Mouse (Mus musculus): ENCODE measurements around the gene Proser2.
"Not testable (repeated sequence)": the region's sequence is repeated elsewhere in the genome, so short reads cannot be mapped to it uniquely, and the experiment has no call there.

Proser2 gene

DNA sequence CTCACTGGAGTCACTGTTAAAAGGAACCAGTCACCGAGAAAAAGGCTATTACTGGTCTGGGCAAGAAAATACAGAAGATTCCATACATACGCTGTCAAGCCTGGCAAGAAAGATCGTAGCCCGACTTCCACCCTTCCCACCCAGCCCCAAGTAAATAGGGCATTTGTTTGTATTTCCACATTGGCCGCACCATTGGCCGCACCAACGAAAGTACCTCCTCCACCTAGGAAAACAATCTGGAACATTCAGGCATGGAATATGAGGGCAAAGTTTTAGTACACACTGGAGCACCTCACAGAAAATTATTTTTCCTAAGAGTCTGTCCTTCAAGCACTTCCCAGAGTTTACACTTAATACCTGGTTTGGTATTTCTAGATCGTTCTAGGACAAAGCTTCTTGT is 1.1 kb downstream of the Proser2 start:
- DNase-seq (ENCODE audit: low read depth, low spot score) = no peak

- no peak for DNase-seq (ENCODE audit: low read depth, low spot score)
These were observed 1.7 kb downstream of the Proser2 start for GRCm38 (mm10) chr2:6128136-6128805.

- DNase-seq (ENCODE audit: low read depth, low spot score) = no peak
These were observed 7.0 kb downstream of the Proser2 start for GRCm38 (mm10) chr2:6123046-6123445.

DNA sequence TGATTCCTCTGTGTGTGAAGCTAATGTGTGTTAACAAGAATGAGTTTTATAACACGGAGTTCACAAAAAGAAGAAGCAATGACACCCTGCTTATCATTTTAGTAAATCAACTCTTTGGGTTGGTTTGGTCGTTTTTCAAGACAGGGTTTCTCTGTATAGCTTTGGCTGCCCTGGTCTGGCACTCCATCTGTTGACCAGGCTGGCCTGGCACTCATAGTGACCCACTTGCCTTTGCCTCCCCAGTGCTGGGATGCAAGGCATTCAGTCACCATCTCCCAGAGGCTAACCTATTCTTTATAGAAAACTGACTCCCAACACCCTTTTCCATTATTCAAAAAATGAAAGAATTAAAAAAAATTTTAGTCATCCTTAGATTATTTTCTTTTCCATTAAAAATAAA is 8.9 kb downstream of the Proser2 start:
- DNase-seq (ENCODE audit: low read depth, low spot score) = peak; percentile 84

DNA sequence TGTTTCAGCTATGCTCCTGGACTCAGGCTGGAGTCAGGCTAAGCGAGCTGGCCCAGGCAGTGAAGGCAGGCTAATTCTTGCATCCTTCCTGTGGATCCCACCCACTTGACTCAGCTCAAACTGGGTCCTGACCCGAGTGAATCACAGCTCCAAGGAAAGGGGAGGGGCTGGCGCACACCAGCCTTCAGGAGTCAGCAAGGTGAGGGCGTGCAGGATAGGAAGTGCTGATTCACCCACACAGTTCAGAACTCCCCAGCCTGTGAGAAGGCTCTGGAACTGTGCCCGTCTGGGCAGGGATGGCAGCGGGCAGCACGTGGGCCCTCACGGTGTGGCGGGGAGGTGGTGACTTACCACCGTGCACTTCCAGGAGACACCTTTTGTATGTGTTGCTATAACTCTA is 11.8 kb downstream of the Proser2 start:
- DNase-seq (ENCODE audit: low read depth, low spot score) = peak; percentile 73

DNA sequence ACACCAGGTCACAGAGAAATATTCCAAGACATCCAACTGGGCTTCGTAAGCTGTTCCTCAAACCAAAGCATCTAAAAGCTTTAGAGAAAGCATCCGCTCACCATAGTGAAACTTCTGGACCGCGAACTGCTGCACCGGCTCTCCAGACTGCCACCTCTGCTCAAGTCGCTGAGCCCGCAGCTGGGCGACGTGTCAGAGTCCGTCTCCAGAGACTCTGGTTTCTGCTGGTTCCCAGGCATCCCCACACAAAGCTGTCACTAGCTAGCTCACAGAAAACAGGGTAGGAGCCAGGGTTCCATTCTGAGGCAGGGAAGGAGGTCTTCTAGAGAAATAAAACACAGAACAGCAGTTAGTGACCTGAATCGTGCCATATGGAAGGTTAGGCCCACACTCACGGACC is 16.2 kb downstream of the Proser2 start:
- no peak for DNase-seq (ENCODE audit: low read depth, low spot score)

GRCm38 (mm10) chr2:6112619-6113018 is 17.4 kb downstream of the Proser2 start:
- DNase-seq (ENCODE audit: low read depth, low spot score) = no peak

DNA sequence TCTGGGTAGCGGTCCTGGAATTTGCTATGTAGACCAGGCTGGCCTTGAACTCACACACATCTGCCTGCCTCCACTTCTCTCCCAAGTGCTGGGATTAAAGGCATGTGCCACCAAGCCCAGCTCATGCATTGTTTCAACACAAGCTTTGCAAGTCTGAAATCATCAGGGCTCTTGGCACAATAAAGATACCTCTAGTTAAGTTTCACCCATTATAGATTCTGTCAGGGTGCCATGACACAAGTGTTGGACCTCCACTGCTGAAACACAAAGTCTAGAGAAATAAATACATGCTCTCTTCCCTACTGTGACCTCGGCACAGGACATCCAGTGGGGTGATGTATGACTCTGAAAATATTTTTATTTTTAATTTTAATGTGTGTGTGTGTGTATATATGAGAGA is 24.6 kb downstream of the Proser2 start:
- DNase-seq (ENCODE audit: low read depth, low spot score) = no peak

DNA sequence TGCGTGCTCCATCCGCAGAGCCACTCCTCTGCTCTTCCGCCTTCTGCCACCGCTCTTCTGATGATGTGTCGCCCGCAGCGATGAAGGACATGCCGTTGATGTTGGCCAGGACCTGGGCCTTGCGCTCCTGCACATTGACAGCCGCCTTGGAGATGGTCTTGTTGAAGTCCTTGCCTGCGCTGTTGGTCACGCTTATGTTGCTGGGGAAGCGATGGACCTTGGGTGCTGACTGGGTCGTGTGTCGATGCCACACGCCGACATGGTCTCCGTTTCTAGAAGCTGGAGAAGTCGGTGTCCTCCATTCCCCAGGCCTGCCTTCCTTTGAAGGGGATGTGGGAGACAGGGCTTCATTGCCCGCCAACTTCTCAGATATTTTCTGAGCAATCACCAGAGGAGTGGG is 29.3 kb downstream of the Proser2 start:
- no peak for DNase-seq (ENCODE audit: low read depth, low spot score)

DNA sequence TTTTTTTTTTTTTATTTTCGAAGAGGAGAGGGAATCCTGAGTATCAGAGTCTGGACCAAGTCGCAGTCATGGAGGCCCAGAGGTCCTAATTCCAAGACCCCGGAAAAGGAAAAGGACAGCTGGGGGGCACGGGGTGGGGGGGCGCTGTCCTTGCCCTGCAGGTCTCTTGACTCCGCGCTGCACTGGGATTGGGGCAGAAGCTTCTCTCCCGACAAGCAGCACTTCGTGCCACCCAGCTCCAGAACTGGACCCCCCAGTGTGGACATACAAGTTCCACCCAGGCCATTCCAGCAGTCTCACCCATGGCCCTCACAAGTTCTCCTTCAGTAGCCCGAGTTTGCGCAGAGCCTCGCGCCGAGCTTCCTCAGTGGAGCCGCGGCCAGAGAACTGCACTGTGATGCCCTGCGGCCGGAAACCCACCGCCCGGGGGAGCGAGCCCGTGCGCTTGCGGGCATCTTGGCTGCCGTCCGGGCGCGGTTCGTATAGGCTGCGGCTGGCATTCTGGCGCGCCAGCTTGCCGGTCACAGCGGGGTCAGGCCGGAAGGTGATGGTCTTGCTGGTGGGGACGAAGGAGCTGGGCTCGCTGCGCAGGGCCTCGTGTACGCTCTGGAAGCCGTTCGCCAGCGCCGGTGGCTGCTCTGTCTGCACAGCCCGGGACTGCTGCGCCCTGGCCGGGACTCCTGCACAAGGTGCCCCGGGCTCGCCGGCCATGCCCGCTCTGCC is 29.8 kb downstream of the Proser2 start:
- DNase-seq (ENCODE audit: low read depth, low spot score) = no peak

DNA sequence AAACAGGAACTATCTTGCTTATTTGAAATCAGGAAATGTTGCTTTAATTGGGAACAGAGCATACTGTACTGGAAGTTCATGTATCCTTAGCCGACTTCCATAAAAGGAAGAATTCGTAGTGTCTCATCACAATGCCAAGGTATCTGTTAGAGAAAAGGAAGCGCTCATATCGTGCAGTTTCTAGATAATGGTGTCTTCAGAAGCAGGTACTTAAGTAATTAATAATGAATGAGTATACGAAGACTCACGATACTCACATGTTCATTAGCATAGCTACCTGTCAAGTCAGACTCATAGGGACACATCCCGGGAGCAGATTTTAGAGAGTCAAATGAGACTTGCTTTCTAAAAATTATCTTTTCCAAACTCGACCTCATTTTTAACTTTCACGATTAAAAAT is 30.6 kb downstream of the Proser2 start:
- no peak for DNase-seq (ENCODE audit: low read depth, low spot score)

- DNase-seq (ENCODE audit: low read depth, low spot score) = no peak
These were observed 31.1 kb downstream of the Proser2 start for GRCm38 (mm10) chr2:6098924-6099323.

DNA sequence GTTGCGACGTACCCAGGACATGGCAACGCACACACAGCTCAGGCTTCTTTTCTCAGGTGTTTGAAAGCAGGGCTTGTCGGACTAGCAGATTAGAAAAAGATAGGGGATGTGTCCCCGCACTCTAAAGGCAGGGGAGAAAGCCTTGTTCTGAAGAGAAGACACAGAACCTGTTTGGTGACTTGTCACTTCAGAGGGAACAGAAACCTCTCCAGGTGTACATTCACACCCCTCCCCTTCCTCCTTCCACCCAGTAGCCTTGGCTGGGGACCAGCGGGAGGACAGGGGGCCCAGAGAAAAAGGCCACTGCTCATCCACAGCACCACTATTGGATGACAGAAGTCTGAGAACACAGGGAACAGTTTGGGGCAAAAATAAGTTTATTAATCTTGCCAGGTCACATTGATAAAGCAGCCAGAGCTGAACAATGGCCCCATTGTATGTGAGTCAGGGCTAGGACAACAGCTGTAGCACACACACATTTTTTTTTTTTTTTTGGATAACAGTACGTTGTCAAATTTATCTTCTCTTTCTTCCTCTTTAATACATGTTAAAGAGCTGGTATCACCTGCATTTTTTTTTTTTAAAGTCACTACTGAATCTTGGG is 32.8 kb downstream of the Proser2 start:
- no peak for DNase-seq (ENCODE audit: low read depth, low spot score)

DNA sequence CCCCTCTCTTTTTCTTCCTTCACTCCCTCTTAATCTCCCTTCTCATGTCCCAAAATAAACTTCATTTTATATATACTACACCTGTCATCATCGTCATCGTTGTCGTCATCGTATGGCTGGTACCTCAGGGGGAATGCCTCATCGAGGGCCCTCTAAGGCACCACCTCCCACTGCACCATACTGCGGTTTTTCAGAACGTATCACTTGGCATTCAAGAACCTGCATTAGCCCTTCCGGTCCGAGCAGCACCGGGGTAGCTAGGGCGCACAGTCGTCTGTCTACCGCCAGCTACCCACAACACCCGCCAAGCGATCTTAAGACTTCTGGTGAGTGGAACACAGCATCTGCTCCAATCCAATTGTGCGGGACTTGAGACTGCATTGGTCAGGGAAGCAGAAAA is 40.1 kb downstream of the Proser2 start:
- not testable (repeated sequence) for DNase-seq (ENCODE audit: low read depth, low spot score)

DNA sequence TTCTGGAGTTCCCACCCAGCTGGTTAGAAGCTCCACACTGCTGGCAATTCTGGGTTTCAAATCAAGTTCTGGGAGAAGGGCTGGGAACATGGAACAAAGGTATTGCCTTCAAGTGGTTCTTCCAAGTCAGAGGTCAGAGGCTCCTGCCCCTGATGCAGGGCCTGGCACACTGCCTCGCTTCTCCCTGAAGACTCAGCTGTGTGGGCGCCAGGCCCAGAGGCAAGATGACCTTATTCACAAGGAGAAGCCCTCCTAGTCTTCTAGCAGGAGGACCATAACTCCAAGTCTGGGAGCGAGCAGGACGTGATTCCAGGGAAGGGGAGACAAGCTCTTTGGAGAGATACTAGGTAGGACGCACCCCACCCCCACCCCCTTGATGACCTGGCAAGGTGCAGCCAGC is 42.9 kb downstream of the Proser2 start:
- DNase-seq (ENCODE audit: low read depth, low spot score) = no peak

DNA sequence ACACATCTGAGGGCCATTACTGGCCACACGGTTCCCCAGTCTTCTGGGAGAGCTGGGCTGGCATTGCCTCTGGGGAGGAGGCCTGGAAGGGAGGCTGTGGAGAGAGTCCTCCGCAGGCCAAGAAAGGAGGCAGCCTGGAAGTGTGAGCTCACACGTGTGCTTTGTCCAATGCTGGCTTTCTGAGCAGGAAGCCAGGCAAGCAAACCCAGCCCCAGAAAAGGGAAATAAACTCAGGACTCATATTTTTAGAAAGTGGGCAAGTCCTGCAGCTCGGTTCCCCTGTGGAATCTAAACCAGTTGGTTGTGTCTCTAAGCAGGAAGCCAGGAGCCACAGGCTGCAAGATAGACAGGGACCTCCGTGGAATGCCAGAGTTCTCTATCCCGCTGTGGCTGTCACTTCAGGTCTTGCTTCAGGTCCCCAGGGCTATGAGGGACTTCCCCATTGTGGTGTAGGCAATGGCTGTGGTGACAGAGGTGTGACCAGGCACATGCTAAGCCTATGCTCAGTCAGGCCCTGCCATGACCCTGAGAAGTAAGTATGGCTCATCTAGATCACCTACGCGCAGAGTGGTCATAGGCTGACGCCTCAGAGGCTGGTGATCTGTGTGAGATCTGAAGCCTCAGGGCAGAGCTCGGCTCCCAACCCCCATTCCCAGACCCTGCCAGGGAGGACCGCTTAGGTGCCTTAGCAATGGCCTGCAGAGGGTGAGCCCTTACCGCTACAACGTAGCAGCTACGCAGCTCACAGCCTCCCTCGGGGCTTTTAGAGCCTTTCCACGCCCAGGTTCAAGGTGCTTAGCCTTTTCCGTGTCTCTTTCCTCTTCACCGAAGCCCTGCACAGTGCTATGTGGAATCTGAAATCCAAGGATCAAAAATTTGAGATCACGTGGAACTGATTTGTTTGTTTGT is 44.1 kb downstream of the Proser2 start:
- DNase-seq (ENCODE audit: low read depth, low spot score) = no peak

GRCm38 (mm10) chr2:6083696-6084095 is 46.3 kb downstream of the Proser2 start:
- no peak for DNase-seq (ENCODE audit: low read depth, low spot score)

DNA sequence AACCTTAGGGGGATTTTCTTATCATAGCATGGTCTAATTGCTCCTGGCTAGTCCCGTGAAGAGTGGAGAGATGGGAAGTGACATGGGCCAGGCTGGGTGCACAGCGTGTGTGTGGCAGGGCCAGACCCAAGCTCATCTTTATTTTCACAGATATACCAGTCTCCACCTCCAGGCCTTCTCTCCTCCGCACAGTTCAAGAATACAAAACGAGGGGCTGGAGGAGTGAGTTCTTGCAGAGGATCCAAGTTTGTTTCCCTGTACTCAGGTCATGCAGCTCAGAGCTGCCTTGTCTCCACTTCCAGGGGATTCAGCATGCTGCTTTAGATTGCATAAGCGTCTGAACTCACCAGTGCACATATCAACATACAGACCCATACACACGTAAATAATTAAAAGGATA is 47.4 kb downstream of the Proser2 start:
- DNase-seq (ENCODE audit: low read depth, low spot score) = peak; percentile 35

- DNase-seq (ENCODE audit: low read depth, low spot score) = no peak
These were observed 48.9 kb downstream of the Proser2 start for GRCm38 (mm10) chr2:6081108-6081507.

- no peak for DNase-seq (ENCODE audit: low read depth, low spot score)
These were observed 50.0 kb downstream of the Proser2 start for GRCm38 (mm10) chr2:6080037-6080436.

DNA sequence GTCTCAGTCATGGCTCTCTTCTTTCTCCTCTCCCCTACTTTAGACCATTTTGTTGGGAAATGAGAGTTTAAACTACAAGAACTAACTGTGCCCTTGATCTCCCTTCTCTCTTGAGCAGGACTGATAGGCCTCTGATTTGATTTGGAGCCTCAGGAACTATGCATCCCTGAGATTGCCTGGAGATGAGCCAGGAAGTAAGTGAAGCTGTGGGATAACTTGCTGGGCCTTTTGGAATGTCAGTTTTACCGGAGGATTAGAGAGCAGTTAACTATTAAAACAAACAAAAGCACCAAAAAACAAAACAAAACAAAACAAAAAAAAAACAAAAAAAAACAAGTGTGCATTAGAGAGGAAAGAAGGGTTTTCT is 54.5 kb downstream of the Proser2 start:
- DNase-seq (ENCODE audit: low read depth, low spot score) = no peak

GRCm38 (mm10) chr2:6074891-6075529 is 55.0 kb downstream of the Proser2 start:
- DNase-seq (ENCODE audit: low read depth, low spot score) = no peak

Data from brain, adult 2 months (tissue).